Mouse (Mus musculus) kidney, adult 2 months (tissue): ENCODE data around the gene Senp7. TPM values are rescaled to one million over a fixed set of nuclear protein-coding genes. Genes with fewer than 3 reads are reported as not detected.

Experiments
- DNase-seq: peaks from one replicate; pipeline ENCODE4 v3.0.0; 2021
- H3K27ac ChIP-seq: fragments of 200-500 bp; 2 replicates; pipeline ENCODE4 v1.5.1; 2012; ENCODE audit warnings: low read depth, low read length, control low read depth, inconsistent platforms; ENCODE audit not compliant: insufficient read depth
- H3K27me3 ChIP-seq: fragments of 200-500 bp; replicated peaks from 2 replicates; pipeline ENCODE4 v1.6.1; 2012; ENCODE audit warnings: mild to moderate bottlenecking, moderate library complexity, low read length, inconsistent platforms; ENCODE audit not compliant: control insufficient read depth, insufficient read depth
- H3K36me3 ChIP-seq: fragments of 200-500 bp; 2 replicates; pipeline ENCODE4 v1.6.1; 2012; ENCODE audit warnings: mild to moderate bottlenecking, moderate library complexity, low read length, inconsistent platforms; ENCODE audit not compliant: control insufficient read depth, insufficient read depth
- H3K4me1 ChIP-seq: fragments of 200-500 bp; 2 replicates; pipeline ENCODE4 v1.6.1; 2011; ENCODE audit warnings: low read length; ENCODE audit not compliant: control insufficient read depth, insufficient read depth
- H3K4me3 ChIP-seq: fragments of 200-500 bp; 2 replicates; pipeline ENCODE4 v1.5.1; 2011; ENCODE audit warnings: mild to moderate bottlenecking, low read depth, low read length, control low read depth; ENCODE audit not compliant: insufficient read depth
- CTCF ChIP-seq: fragments of 200-500 bp; conservative IDR thresholded peaks from 2 replicates; pipeline ENCODE4 v1.5.1; 2011; ENCODE audit warnings: low read depth, mild to moderate bottlenecking, control low read depth, low read length, moderate library complexity, mixed read lengths; ENCODE audit not compliant: insufficient read depth, insufficient read length
- POLR2A ChIP-seq: fragments of 200-500 bp; IDR thresholded peaks from one replicate; pipeline ENCODE4 v1.6.1; 2011; ENCODE audit warnings: low read depth, low read length, control low read depth
- WGBS: fragments of 180-500 bp; shearing (Covaris S2); methylation state at CpG from one replicate; pipeline ENCODE4 v1.1.7; 2018; 5-methylcytosine and 5-hydroxymethylcytosine counted together
- polyA plus RNA-seq: library from polyadenylated mRNA; depleted of rRNA; stranded (reverse); fragments of >200 nt; gene quantifications from 2 replicates; pipeline ENCODE4 v1.2.3, GENCODE M21; 2012

Senp7 gene
- polyA plus RNA-seq, 1 experiment, result 3.1 TPM

DNA sequence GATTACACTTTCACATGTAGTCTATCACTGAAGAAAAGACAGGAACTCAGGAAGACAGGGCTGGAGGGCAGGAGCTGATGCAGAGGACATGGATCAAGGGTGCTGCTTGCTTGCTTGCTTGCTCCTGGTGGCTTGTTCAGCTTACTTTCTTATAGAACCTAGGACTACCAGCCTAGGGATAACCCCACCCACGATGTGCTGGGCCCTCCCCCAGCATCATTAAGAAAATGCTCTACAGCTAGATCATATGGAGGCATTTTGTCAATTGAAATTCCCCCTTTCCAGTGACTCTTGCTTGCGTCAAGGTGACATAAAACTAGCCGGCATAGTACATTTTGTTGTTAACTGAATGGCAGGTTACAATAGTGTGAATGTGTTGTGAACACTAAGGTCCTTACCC lies 7.8 kb downstream of the Senp7 start:
- H3K36me3 ChIP-seq, result no peaks in the 10 kb centered on the region
- no peak for DNase-seq
- WGBS, result 81% methylated on average over 3 of the region's 3 CpGs

DNA sequence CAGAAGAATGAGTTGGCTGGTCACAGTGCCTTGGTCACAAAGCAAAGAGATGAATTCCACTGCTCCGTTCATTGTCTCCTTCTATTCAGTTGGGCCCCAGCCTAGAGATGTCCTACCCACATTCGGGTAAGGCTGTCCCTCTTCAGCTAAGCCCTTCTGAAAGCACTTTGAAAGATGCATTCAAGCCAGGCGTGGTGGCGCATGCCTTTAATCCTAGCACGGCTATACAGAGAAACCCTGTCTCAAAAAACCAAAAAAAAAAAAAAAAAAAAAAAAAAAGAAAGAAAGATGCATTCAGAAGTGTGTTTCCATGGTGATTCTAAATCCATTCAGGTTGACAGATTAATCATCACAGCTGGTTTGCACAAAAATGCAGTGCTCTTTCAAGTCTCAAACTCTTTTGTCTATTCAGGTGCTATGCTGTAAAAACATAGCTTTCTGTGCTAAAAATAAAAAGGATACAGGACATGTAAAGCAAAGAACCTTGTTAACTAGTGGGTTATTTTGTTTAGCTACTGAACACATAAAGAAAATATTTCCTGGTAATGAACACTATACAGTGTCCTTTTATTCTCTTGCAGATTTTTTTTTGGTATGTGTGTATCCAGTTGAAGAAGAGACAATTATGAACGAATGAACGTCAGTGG lies 8.9 kb downstream of the Senp7 start:
- no peaks in the 10 kb centered on the region for H3K27me3 ChIP-seq
- H3K4me1 ChIP-seq, result no peaks in the 10 kb centered on the region
- WGBS, result 73% methylated on average over 7 of the region's 7 CpGs
- TF ChIP-seq POLR2A, result no peak
- TF ChIP-seq CTCF, result no peak
- H3K27ac ChIP-seq, result no peak overlapping the region
- no peak overlapping the region for H3K4me3 ChIP-seq
- no peak for DNase-seq
- H3K36me3 ChIP-seq, result no peaks in the 10 kb centered on the region

More for the DNA sequence above, 7.8 kb downstream of the Senp7 start:
- H3K4me1 ChIP-seq, result no peaks in the 10 kb centered on the region
- no peak overlapping the region for H3K4me3 ChIP-seq
- H3K27ac ChIP-seq, result no peak overlapping the region
- no peaks in the 10 kb centered on the region for H3K27me3 ChIP-seq
- no peak for TF ChIP-seq POLR2A
- TF ChIP-seq CTCF, result no peak

DNA sequence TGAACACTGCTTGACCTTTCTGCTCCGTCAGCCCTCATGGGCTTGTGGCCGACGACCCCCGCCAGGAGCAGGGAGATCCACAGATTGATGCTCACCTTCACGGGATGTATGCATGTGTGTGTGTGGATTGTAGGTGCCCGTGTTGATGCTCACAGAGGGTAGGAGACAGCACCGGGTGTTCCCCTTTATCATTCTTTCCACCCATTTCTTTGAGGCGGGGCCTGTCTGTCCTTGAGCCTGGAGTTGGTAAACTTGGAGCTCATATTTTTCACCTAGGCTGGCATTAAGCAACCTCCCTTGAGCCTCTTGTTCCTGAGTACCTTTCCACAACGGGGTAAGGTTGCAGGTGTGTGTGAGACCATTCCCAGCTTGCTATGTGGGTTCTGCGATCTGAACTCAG lies 10.0 kb downstream of the Senp7 start:
- no peaks in the 10 kb centered on the region for H3K4me1 ChIP-seq
- WGBS, result 78% methylated on average over 10 of the region's 10 CpGs
- no peak for DNase-seq
- H3K4me3 ChIP-seq, result no peak overlapping the region
- H3K36me3 ChIP-seq, result no peaks in the 10 kb centered on the region
- no peak overlapping the region for H3K27ac ChIP-seq
- H3K27me3 ChIP-seq, result no peaks in the 10 kb centered on the region
- TF ChIP-seq POLR2A, result no peak

DNA sequence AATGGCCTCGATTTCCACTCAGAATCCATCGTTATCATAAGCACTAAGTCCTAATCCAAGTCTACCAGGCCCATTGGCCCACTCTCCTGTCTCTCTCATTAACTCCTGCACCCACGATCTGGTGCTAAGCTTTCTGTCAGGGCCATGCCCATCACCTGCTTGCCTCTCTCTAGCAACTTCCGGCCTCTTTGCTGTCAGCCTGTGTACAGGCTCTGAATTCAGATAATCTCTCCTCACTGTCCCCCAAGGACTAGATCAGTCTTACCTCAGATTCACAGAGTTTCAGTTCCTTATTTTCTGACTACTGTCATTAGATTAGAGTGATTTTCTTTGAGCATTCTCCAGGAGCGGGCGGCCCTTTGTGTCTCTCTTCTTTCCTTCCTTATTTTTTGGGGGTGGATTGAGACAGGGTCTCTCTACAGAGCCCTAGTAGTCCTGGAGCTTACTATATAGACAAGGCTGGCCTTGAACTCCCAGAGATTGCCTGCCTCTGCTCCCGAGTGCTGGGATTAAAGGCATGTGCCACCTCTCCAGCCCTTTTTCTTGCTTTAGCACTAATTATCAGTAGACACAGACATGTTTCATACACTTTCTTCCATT lies 14.0 kb downstream of the Senp7 start:
- Histone ChIP-seq H3K27ac (no peak overlapping the region), H3K4me1 (no peaks in the 10 kb centered on the region), H3K4me3 (no peak overlapping the region), H3K27me3 (no peaks in the 10 kb centered on the region), H3K36me3 (no peaks in the 10 kb centered on the region)
- WGBS, result 83% methylated on average over 7 of the region's 7 CpGs
- no peak for DNase-seq
- TF ChIP-seq CTCF, result no peak
- TF ChIP-seq POLR2A, result no peak

DNA sequence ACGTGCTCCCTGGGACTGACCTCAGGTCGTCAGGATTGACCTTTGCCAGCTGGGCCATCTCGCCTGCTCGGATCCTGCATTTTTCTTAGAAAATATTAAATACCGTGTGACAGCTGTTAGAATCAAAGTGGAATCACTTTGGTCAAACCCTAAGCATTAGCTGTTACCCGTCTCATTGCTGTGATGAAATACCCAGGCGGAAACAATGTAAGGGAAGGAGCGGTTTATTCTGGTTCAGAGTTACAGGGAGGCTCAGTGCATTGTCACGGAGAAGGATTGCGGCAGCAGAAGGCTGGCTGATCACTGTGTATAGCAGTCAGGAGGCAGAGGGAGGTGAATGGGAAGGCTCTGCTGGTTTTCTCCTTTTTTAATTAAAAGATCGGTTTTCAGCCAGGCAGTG lies 14.8 kb downstream of the Senp7 start:
- TF ChIP-seq CTCF (no peak), POLR2A (no peak)
- H3K4me1 ChIP-seq, result no peaks in the 10 kb centered on the region
- no peaks in the 10 kb centered on the region for H3K36me3 ChIP-seq
- no peak overlapping the region for H3K4me3 ChIP-seq
- 52% methylated on average over 11 of the region's 11 CpGs for WGBS
- no peak for DNase-seq
- H3K27me3 ChIP-seq, result no peaks in the 10 kb centered on the region
- H3K27ac ChIP-seq, result no peak overlapping the region

DNA sequence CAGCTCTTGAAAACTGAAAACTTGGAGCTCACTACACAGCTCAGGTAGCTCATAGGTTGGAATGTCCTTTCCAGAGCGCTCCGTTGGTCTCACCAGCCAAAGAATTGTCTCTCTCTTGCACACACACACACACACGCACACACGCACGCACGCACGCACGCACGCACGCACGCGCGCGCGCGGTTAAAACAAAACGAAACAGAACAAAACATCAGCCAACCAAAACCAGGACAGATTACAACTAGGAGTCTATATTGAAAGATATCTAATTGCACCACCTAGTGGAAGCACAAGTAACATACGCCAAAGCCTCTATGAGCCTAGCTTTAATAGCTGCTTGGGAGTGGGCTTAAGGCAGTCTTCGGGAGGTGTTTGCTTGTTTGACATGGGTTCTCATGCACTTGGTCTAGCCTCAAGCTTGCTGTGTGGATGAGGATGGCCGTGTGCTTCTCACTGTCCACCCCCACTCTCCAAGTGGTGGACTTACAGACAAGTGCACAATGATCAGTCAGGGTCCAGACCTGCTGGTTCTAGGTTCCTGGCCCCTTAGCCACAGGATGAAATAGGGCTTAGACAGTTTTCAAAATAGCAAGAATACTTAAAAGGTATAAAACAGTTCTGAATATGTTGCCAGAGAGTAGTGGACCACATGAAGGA lies 16.3 kb downstream of the Senp7 start:
- peak; percentile 80 for DNase-seq

DNA sequence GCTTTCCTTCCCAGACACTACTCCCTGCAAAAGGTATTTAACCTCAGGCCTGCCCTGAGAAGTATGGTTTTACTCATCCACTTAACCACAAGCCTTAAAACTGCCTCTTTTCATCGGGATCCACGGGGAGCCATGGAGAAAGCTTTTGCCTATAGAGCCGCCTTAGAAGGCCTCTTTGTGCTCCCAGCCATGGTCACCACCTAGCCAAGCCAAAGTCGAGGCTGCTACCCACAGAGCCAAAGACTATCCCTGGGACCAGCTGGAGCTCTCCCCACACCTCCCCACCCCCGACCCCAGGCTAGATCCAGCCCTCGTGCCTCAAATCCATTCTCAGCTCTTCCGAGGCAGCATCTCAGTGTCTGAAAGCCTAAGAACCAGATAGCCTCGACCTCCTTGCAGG lies 18.0 kb downstream of the Senp7 start:
- no peaks in the 10 kb centered on the region for H3K4me1 ChIP-seq
- no peak for DNase-seq
- no peak overlapping the region for H3K4me3 ChIP-seq
- no peak overlapping the region for H3K27ac ChIP-seq
- WGBS, result 63% methylated on average over 8 of the region's 8 CpGs
- no peak for TF ChIP-seq CTCF
- TF ChIP-seq POLR2A, result no peak
- H3K27me3 ChIP-seq, result no peaks in the 10 kb centered on the region
- H3K36me3 ChIP-seq, result no peaks in the 10 kb centered on the region

More for the DNA sequence above, 16.3 kb downstream of the Senp7 start:
- WGBS, result 1% methylated on average over 20 of the region's 20 CpGs
- H3K27me3 ChIP-seq, result no peaks in the 10 kb centered on the region
- no peaks in the 10 kb centered on the region for H3K4me1 ChIP-seq
- TF ChIP-seq POLR2A (no peak), CTCF (peak; percentile 34; the same call in 1 of the 2 replicates)
- H3K36me3 ChIP-seq, result no peaks in the 10 kb centered on the region
- H3K27ac ChIP-seq, result peak overlapping the region; percentile 45
- peak overlapping the region; percentile 63 for H3K4me3 ChIP-seq
